Comparison of ENCODE assay signal across 20 mouse cellular contexts in genomic region chr1:92275388-92275787, GRCm38 (mm10).
DNase-seq lines count a peak whose midpoint lies in the region; ATAC-seq and TF ChIP-seq lines count a peak whose summit lies in the region.
"Had no signal": no experiment of that assay in that cellular context is flagged by ENCODE, and none has a peak within 500 bp of the region (broad histone marks: within the 10 kb centered on the region; RNA-seq: fewer than 3 reads in every experiment).

No protein-coding gene starts in this region.

- H3K4me3 ChIP-seq in lung, embryonic 14.5 days (ENCODE audit: low read depth, low read length) = no peak overlapping the region
- H3K4me3 ChIP-seq: embryonic facial prominence, embryonic 10.5 days; forebrain, embryonic 13.5 days; heart, embryonic 12.5 days; kidney, embryonic 15.5 days; layer of hippocampus, adult 2 months; liver, embryonic 13.5 days; megakaryocyte, embryonic 14.5 days; neural tube, embryonic 15.5 days had no signal

- peak; percentile 18; the same call in 1 of the 2 replicates for TF ChIP-seq CTCF in lung, embryonic 14.5 days (IDR thresholded peaks at IDR 0.05; ENCODE audit: low read depth)

- no peak overlapping the region for H3K4me2 ChIP-seq in lung, embryonic 14.5 days
- H3K4me2 ChIP-seq: forebrain, embryonic 13.5 days; heart, embryonic 12.5 days; kidney, embryonic 15.5 days; liver, embryonic 13.5 days; neural tube, embryonic 15.5 days had no signal

- 71% methylated on average over 1 of the region's 1 CpGs for WGBS in lung, embryonic 14.5 days

- no peak overlapping the region for H3K27ac ChIP-seq in lung, embryonic 14.5 days (ENCODE audit: low read depth)
- H3K27ac ChIP-seq: embryonic facial prominence, embryonic 10.5 days; forebrain, embryonic 13.5 days; kidney, embryonic 15.5 days; layer of hippocampus, adult 2 months; liver, embryonic 13.5 days; neural tube, embryonic 15.5 days had no signal

- no peak for ATAC-seq in lung, embryonic 14.5 days (ENCODE audit: insufficient read depth)
- ATAC-seq: activated CD4-positive, CD25-positive, alpha-beta regulatory T cell, adult 4 months; forebrain, embryonic 13.5 days had no signal

- H3K9me3 ChIP-seq in lung, embryonic 14.5 days (ENCODE audit: low read depth, low read length) = no peaks in the 10 kb centered on the region
- H3K9me3 ChIP-seq: embryonic facial prominence, embryonic 10.5 days; forebrain, embryonic 13.5 days; kidney, embryonic 15.5 days; liver, embryonic 13.5 days; neural tube, embryonic 15.5 days had no signal

- no peaks in the 10 kb centered on the region for H3K36me3 ChIP-seq in lung, embryonic 14.5 days (ENCODE audit: insufficient read depth)
- H3K36me3 ChIP-seq: embryonic facial prominence, embryonic 10.5 days; heart, embryonic 12.5 days; kidney, embryonic 15.5 days; liver, embryonic 13.5 days; neural tube, embryonic 15.5 days had no signal

- H3K4me1 ChIP-seq in lung, embryonic 14.5 days (ENCODE audit: insufficient read depth) = no peaks in the 10 kb centered on the region
- H3K4me1 ChIP-seq: liver, embryonic 13.5 days; megakaryocyte, embryonic 14.5 days had no signal

- peak; percentile 18 for DNase-seq in embryo, embryonic 11 days
- no peak for DNase-seq in embryo, embryonic 10.5 days (ENCODE audit: low spot score)
- no peak for DNase-seq in lung, embryonic 14.5 days
- no peak for DNase-seq in lung, adult 18-20 months
- peak; percentile 22 for DNase-seq in R1 (ENCODE audit: low read depth, low spot score)
- DNase-seq in naive thymus-derived CD4-positive, alpha-beta T cell, adult 2 months (ENCODE audit: low read depth) = peak; percentile 16
- no peak for DNase-seq in adrenal gland, postnatal 25 days
- no peak for DNase-seq in layer of hippocampus, adult 18-20 months (ENCODE audit: low spot score in 2 of 2)
- DNase-seq: B cell, adult 2 months; cerebellum, postnatal 10 days; liver, embryonic 13.5 days; lung, postnatal 10 days had no signal

- no peaks in the 10 kb centered on the region for H3K27me3 ChIP-seq in lung, embryonic 14.5 days (ENCODE audit: insufficient read depth, low read length)
- H3K27me3 ChIP-seq: forebrain, embryonic 13.5 days; heart, embryonic 12.5 days; kidney, embryonic 15.5 days; liver, embryonic 13.5 days; neural tube, embryonic 15.5 days had no signal

- no peak overlapping the region for H3K9ac ChIP-seq in lung, embryonic 14.5 days
- H3K9ac ChIP-seq: forebrain, embryonic 13.5 days; heart, embryonic 12.5 days; kidney, embryonic 15.5 days; liver, embryonic 13.5 days; neural tube, embryonic 15.5 days had no signal

Comparison
In these comparisons a context has a peak if more than half of its experiments do, and no peak if none do; other contexts are left out.
1. DNase-seq: peak in embryo, embryonic 11 days (single experiment), R1 (single experiment) and naive thymus-derived CD4-positive, alpha-beta T cell, adult 2 months (single experiment); none in embryo, embryonic 10.5 days (single experiment), lung, embryonic 14.5 days (single experiment), lung, adult 18-20 months (0 of 2), adrenal gland, postnatal 25 days (single experiment) and layer of hippocampus, adult 18-20 months (0 of 2).